Comparison of ENCODE assay signal across 8 mouse cellular contexts in the genomic region with DNA sequence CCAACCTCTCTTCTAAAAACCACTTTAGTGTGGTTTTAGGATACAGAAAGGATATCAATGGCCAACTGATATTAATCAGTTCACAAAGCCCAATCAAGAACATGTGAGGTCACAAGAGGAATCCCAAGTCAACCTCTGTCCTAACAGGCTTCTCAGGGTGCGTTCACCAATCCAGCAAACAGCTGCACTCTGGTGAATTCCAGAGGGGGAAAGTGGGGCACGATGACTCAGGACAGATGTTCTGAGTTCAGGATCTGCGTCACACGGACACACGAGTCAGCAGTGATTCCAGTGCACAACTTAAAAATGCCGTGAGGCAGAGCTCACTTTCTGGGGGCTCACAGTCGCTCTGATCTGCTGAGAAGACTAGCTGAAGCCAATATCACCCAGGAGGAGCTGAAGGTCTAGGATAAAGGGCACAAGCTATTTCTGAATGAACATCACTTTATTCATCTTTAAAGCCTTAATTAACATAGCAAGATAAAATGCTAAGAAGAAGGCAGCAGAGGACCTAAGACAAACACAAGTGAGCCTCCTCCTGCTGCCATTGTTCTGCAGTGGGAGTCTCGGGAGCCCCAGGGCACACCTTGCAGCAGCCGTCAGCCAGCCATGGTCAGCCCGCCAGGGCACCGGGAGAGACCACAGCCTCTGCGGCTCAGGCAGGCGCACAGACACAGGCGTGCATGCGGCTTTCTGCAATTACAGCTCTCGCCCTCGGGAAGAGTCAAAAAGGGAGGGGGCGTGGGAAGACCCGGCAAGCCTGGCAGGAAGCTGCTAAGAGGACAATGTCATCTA. TPM values are rescaled to one million over a fixed set of nuclear protein-coding genes. Genes with fewer than 3 reads are reported as not detected.
DNase-seq lines count a peak whose midpoint lies in the region; ATAC-seq lines count a peak whose summit lies in the region.

No protein-coding gene starts in this region.

- no peak for DNase-seq in heart, adult 8-10 months (ENCODE audit: low spot score)
- DNase-seq in forebrain, embryonic 10.5 days (ENCODE audit: extremely low spot score, low spot score) = peak; percentile 62
- peak; percentile 34 to 40 for DNase-seq in layer of hippocampus, postnatal 14 days (ENCODE audit: low spot score in 2 of 2)
- DNase-seq in B cell, adult 2 months = no peak
- no peak for DNase-seq in thymus, postnatal 25 days

- H3K4me1 ChIP-seq in heart, embryonic 14.5 days (ENCODE audit: control insufficient read depth in 2 of 2, insufficient read depth in 2 of 2, low read length in 2 of 2) = peaks cover 0 to 2% of the 10 kb centered on the region in 2 experiments; a peak in 1 of 4 replicates
- H3K4me1 ChIP-seq in forebrain, embryonic 10.5 days = peaks cover 28% of the 10 kb centered on the region
- peaks cover 11% of the 10 kb centered on the region for H3K4me1 ChIP-seq in midbrain, embryonic 13.5 days (replicated peaks)

- peak overlapping the region; percentile 64 for H3K9ac ChIP-seq in heart, embryonic 14.5 days (ENCODE audit: low read length)
- H3K9ac ChIP-seq in midbrain, embryonic 13.5 days (replicated peaks) = peak overlapping the region; percentile 75

- H3K4me2 ChIP-seq in heart, embryonic 14.5 days (ENCODE audit: low read length) = peak overlapping the region; percentile 85
- H3K4me2 ChIP-seq in midbrain, embryonic 13.5 days (replicated peaks) = peak overlapping the region; percentile 78

- no peaks in the 10 kb centered on the region for H3K36me3 ChIP-seq in heart, embryonic 14.5 days (ENCODE audit: control insufficient read depth, insufficient read depth, low read length)
- no peaks in the 10 kb centered on the region for H3K36me3 ChIP-seq in forebrain, embryonic 10.5 days (replicated peaks)
- H3K36me3 ChIP-seq in midbrain, embryonic 13.5 days = no peaks in the 10 kb centered on the region

- H3K27ac ChIP-seq in heart, embryonic 14.5 days (replicated peaks in 1 of 2; ENCODE audit: control insufficient read depth in 1 of 2, insufficient read depth in 1 of 2, low read depth in 2 of 2, low read length in 2 of 2) = no peak overlapping the region; a peak in 1 of 4 replicates
- H3K27ac ChIP-seq in forebrain, embryonic 10.5 days = peak overlapping the region; percentile 56
- H3K27ac ChIP-seq in midbrain, embryonic 13.5 days = peak overlapping the region; percentile 80

- no peak for ATAC-seq in heart, embryonic 14.5 days (ENCODE audit: insufficient number of reproducible peaks, insufficient read depth, low FRiP score, low read depth)
- ATAC-seq in cerebellum, adult (ENCODE audit: insufficient number of reproducible peaks, low FRiP score, low TSS enrichment) = peak; percentile 77
- ATAC-seq in midbrain, embryonic 13.5 days = peak; percentile 93

- H3K4me3 ChIP-seq in heart, embryonic 14.5 days (ENCODE audit: control insufficient read depth in 1 of 2, insufficient read depth in 1 of 2, low read depth in 1 of 2, low read length in 2 of 2) = peak overlapping the region; percentile 48 to 50
- peak overlapping the region; percentile 55 for H3K4me3 ChIP-seq in forebrain, embryonic 10.5 days
- peak overlapping the region; percentile 54 for H3K4me3 ChIP-seq in midbrain, embryonic 13.5 days (replicated peaks)

- no peaks in the 10 kb centered on the region for H3K9me3 ChIP-seq in heart, embryonic 14.5 days (ENCODE audit: control insufficient read depth, low read length)
- no peaks in the 10 kb centered on the region for H3K9me3 ChIP-seq in forebrain, embryonic 10.5 days
- H3K9me3 ChIP-seq in midbrain, embryonic 13.5 days = no peaks in the 10 kb centered on the region

- peaks cover 1% of the 10 kb centered on the region; the same call in 1 of the 2 replicates for H3K27me3 ChIP-seq in heart, embryonic 14.5 days (ENCODE audit: control insufficient read depth, insufficient read depth, low read length)
- peaks cover 8% of the 10 kb centered on the region for H3K27me3 ChIP-seq in forebrain, embryonic 10.5 days (ENCODE audit: poor library complexity, severe bottlenecking)
- no peaks in the 10 kb centered on the region for H3K27me3 ChIP-seq in midbrain, embryonic 13.5 days

- WGBS in heart, embryonic 14.5 days = 21% methylated on average over 19 of the region's 19 CpGs
- 17% methylated on average over 19 of the region's 19 CpGs for WGBS in forebrain, embryonic 10.5 days
- 17% methylated on average over 19 of the region's 19 CpGs for WGBS in midbrain, embryonic 13.5 days

RNA-seq across cellular contexts. Expression of gene Ttc39b, which starts 39.9 kb away (rescaled TPM):
- 2.5 and 3.5 TPM in 2 replicates for polyA plus RNA-seq in heart, embryonic 14.5 days (2014; fragmentation: Nextera tagmentation; extraction: Ambion mirVana)
- total RNA-seq in heart, adult 8-10 months (2022) = 10 to 100 TPM; 18.5 to 23.7 (median 20.8) TPM
- 1.7 and 3.1 TPM in 2 replicates for polyA plus RNA-seq in forebrain, embryonic 10.5 days (2016; fragmentation: Nextera tagmentation; extraction: Ambion mirVana)
- total RNA-seq in layer of hippocampus, postnatal 14 days (2021) = 10 to 100 TPM; 32.5 TPM
- 3.7 and 4.4 TPM in 2 replicates for polyA plus RNA-seq in midbrain, embryonic 13.5 days (2015; fragmentation: Nextera tagmentation; extraction: Ambion mirVana)

Comparison
In these comparisons a context has a peak if more than half of its experiments do, and no peak if none do; other contexts are left out.
1. H3K27ac ChIP-seq: peak in forebrain, embryonic 10.5 days (single experiment) and midbrain, embryonic 13.5 days (single experiment); none in heart, embryonic 14.5 days (0 of 2).
2. DNase-seq: peak in forebrain, embryonic 10.5 days (single experiment) and layer of hippocampus, postnatal 14 days (2 of 2); none in heart, adult 8-10 months (single experiment), B cell, adult 2 months (0 of 2) and thymus, postnatal 25 days (single experiment).
3. Peak in every context shown above with its lines, with median percentiles within 50 percentile points of each other: H3K4me3 ChIP-seq.